Mouse (Mus musculus) liver, adult 2 months (tissue): ENCODE measurements at regions not wholly inside any gene's neighbourhood (a gene's known extent, or its start where the extent isn't known, plus 50 kb on each side); places are given as distances from the start of the nearest gene placed in this dataset.

ENCODE experiments used
- CTCF ChIP-seq: fragments of 200-500 bp; IDR thresholded peaks from 2 replicates; pipeline ENCODE4 v1.5.1; 2011; ENCODE audit warnings: low read depth, low read length, control low read depth
- POLR2A ChIP-seq: fragments of 200-500 bp; IDR thresholded peaks from 2 replicates; pipeline ENCODE4 v1.6.1; 2011; ENCODE audit warnings: low read length, control low read depth; ENCODE audit not compliant: insufficient read depth; ENCODE audit errors: extremely low read depth

DNA sequence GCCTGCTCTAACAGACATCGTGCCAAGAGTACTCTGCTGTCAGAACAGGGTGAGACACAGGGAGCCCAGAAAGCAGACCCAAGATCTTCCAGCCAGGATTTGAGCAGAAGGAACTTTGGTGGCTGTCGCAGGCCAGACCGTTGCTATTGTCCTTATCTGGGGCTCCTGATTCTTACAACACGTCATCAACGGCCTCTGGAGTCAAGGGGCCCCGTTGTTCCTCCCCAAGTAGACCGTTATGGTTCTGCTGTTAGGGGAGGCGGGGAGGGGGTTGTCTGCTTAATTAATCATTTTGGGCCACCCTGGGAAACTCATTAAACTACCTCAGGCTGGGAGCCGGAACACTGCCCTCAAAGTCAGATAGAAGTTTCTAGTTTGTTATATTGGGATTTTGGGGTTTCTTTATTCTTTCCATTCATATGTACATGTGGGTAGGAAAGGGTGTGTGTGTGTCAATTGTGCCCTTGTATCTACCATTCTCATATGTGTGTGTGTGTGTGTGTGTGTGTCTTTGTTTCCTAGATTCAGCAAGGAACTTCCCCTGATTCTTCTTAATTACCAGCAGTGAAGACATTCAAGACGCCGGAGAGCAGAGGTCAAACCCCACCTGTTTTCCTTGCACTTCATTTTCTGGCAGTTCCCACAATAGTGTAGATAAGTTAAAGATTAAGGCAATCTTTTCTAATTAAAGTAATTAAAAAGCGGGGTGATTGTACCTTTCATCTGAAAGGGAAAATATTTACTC, 109.2 kb upstream of the Haao start:
- no peak for TF ChIP-seq POLR2A
- TF ChIP-seq CTCF: no peak
